Mouse (Mus musculus) heart, adult 2 months (tissue): Measurements from ENCODE around the gene Olfr1045.

ENCODE experiments used
- CTCF ChIP-seq: fragments of 200-600 bp; IDR thresholded peaks from 2 replicates; pipeline ENCODE4 v1.8.1; 2022; ENCODE audit warnings: antibody characterized with exemption, mild to moderate bottlenecking, moderate library complexity
- EP300 ChIP-seq: fragments of 200-500 bp; IDR thresholded peaks from 2 replicates; pipeline ENCODE4 v1.6.1; 2011; ENCODE audit warnings: low read depth, low read length, control low read depth; ENCODE audit not compliant: insufficient read depth
- POLR2A ChIP-seq: fragments of 200-500 bp; IDR thresholded peaks from 2 replicates; pipeline ENCODE4 v1.6.1; 2011; ENCODE audit warnings: mild to moderate bottlenecking, low read depth, low read length, control low read depth; ENCODE audit not compliant: insufficient read depth

- TF ChIP-seq EP300 (no peak), POLR2A (no peak), CTCF (no peak)
Measured at GRCm38 (mm10) chr2:86219214-86219613, 16.4 kb upstream of the Olfr1045 start, which contains the start of gene Olfr1046.
